Mouse (Mus musculus) neural tube, embryonic 14.5 days (tissue): Measurements from ENCODE around the gene Rnf138rt1. TPM values are rescaled to one million over a fixed set of nuclear protein-coding genes. Genes with fewer than 3 reads are reported as not detected.

Experiments used
- ATAC-seq: fragments of 200-750 bp; cut with Nextera tagmentation; 2 replicates; pipeline ENCODE4 v1.8.0; 2017; ENCODE audit warnings: low read depth, mild to moderate bottlenecking, moderate TSS enrichment, moderate library complexity
- H3K27ac ChIP-seq: fragments of 300-500 bp; sonication (generic); 2 replicates; pipeline ENCODE4 v1.5.1; 2014; ENCODE audit warnings: low read depth, mild to moderate bottlenecking, control low read depth, low read length, moderate library complexity, mixed read lengths
- H3K27me3 ChIP-seq: fragments of 300-500 bp; sonication (generic); 2 replicates; pipeline ENCODE4 v1.6.1; 2014; ENCODE audit warnings: low read length; ENCODE audit not compliant: control insufficient read depth, insufficient read depth
- H3K36me3 ChIP-seq: fragments of 300-500 bp; sonication (generic); 2 replicates; pipeline ENCODE4 v1.6.1; 2014; ENCODE audit warnings: low read length, mixed read lengths; ENCODE audit not compliant: control insufficient read depth, insufficient read depth
- H3K4me1 ChIP-seq: fragments of 300-500 bp; sonication (generic); 2 replicates; pipeline ENCODE4 v1.6.1; 2014; ENCODE audit warnings: low read length; ENCODE audit not compliant: control insufficient read depth, insufficient read depth
- H3K4me2 ChIP-seq: fragments of 300-500 bp; sonication (generic); 2 replicates; pipeline ENCODE4 v1.6.1; 2014; ENCODE audit warnings: mild to moderate bottlenecking, low read depth, low read length, control low read depth
- H3K4me3 ChIP-seq: fragments of 300-500 bp; sonication (generic); 2 replicates; pipeline ENCODE4 v1.5.1; 2014; ENCODE audit warnings: low read depth, low read length, control low read depth, mixed read lengths
- H3K9ac ChIP-seq: fragments of 300-500 bp; sonication (generic); replicated peaks from 2 replicates; pipeline ENCODE4 v1.6.1; 2014; ENCODE audit warnings: low read depth, mild to moderate bottlenecking, control low read depth, low read length, mixed read lengths
- H3K9me3 ChIP-seq: fragments of 300-500 bp; sonication (generic); 2 replicates; pipeline ENCODE4 v1.6.1; 2016; ENCODE audit warnings: low read length; ENCODE audit not compliant: control insufficient read depth
- WGBS: fragments of 180-500 bp; shearing (Covaris S2); extraction: QIAGEN DNeasy Blood & Tissue Kit; methylation state at CpG from one replicate; pipeline ENCODE4 v1.1.7; 2014; 5-methylcytosine and 5-hydroxymethylcytosine counted together
- polyA plus RNA-seq: library from polyadenylated mRNA; unstranded; fragments of >200 nt; fragmentation: Nextera tagmentation; extraction: Ambion mirVana; gene quantifications from 2 replicates; pipeline ENCODE4 v1.2.1, GENCODE M21; 2014

Rnf138rt1 gene
- polyA plus RNA-seq = 3.6 and 6.2 TPM in 2 replicates

DNA sequence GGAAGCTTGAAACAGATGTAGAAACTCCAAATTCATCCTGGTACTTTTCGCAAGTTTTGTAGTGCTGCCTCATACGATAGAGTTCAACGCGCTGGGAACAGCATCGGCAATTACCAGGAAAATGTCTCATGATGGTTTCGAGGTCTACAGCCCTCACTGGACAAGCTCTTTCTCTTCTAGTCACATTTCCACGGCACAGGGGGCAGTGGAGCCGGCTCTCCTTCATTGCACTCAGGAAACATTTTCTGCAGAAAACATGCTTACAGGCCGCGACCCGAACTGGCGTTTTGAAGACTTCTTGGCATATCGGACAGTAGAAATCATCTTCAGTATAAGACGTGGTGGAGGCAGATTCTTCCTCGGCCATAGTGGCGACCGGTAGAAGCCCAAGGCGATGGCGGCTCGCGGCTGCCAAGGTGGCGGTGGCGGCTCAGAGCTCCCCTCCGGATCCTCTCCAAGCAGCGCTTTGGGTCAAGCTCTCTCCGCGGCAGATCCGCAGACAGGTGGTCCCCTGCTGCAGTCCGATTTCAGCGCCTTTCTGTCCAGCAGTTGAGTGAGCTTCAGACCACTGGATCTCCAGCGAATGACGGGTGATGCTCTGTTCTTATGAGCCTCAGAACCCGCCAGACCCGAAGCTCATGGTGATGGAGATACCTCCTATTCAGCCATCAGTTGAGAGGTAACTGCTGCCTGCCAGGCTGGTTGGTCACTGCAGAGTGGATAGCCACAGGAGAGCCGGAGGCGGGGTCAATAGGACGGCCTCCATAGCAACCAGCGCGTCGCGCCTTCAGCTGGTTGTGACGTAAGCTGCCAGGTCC, at the start of gene Rnf138rt1:
Rnf138rt1 (minus strand) TSS at position 713 of the 818 bp plus-strand sequence.
- Histone ChIP-seq H3K4me2 (peak within 1 kb of the TSS; percentile 49), H3K36me3 (no peaks in the 10 kb centered on the region), H3K9ac (peak within 1 kb of the TSS; percentile 41; the same call in 1 of the 2 replicates), H3K27me3 (no peaks in the 10 kb centered on the region), H3K4me3 (peak within 1 kb of the TSS; percentile 32), H3K4me1 (no peaks in the 10 kb centered on the region), H3K27ac (no peak within 1 kb of the TSS), H3K9me3 (no peaks in the 10 kb centered on the region)
- peak; percentile 92 for ATAC-seq
- 22% methylated on average over 42 of the region's 42 CpGs for WGBS

DNA sequence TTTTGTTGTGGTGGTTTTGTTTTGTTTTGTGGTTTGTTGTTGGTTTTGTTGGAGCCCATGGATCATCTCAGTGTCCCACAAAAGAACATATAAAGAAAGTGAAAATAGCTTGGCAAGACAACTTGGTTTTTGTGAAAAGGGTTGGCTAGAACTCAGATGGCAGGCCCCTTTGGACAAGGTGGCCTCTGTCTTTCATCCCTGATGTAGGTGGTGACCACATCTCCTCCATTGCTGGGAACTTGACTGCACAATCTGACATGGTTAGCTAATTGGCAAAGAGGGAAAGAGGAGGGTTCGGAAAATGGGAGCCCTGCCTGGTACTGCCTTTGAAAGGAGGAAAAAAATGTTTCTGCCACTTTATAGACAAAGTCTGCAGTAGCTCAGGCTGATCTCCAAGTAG, 46.1 kb upstream of the Rnf138rt1 start:
- WGBS = 94% methylated on average over 1 of the region's 1 CpGs
- Histone ChIP-seq H3K4me1 (no peaks in the 10 kb centered on the region), H3K36me3 (no peaks in the 10 kb centered on the region), H3K27me3 (no peaks in the 10 kb centered on the region; the same call in 1 of the 2 replicates), H3K4me2 (no peak overlapping the region), H3K9me3 (no peaks in the 10 kb centered on the region), H3K27ac (no peak overlapping the region), H3K4me3 (no peak overlapping the region), H3K9ac (no peak overlapping the region)
- no peak for ATAC-seq

DNA sequence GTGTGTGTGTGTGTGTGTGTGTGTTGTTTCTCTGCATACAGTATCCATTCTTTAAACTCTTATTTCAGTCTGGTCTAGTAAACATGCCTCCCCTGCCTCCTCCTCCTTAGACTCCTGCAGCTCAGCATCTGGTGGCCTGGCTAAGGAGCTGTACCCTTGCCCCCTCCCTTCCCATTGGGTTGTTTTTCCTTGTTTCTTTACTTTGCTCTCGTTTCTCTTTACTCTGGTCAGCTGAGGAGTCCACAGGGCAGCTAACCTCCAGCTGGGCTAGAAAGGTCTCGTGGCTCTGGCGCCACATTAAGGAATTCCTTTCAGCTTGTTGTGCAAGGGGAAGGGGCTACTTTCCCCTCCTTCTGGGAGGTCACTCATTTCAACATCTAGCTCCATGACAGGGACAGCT, 5.2 kb upstream of the Rnf138rt1 start:
- no peak for ATAC-seq
- Histone ChIP-seq H3K27ac (no peak overlapping the region), H3K4me3 (no peak overlapping the region), H3K27me3 (no peaks in the 10 kb centered on the region), H3K4me2 (no peak overlapping the region), H3K9ac (no peak overlapping the region), H3K9me3 (no peaks in the 10 kb centered on the region), H3K36me3 (no peaks in the 10 kb centered on the region), H3K4me1 (no peaks in the 10 kb centered on the region)
- WGBS = 29% methylated on average over 3 of the region's 3 CpGs

DNA sequence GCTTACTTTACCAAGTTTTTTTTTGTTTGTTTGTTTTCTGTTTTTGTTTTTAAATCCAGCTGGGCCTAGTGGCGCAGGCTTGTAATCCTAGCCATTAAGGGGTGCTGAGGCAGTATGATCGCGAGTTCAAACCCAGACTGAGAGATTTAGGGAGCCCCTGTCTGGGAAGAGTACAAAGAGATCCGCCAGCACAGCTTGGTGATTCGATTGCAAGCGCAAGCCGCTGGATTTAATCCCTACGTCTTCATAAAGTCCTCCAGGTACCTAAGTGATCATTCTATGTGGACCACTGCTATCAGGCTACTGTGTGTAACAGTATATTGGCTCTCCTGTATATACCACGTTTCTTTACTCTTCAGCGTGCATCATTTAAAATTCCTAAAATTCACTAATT, 303 bp upstream of the Rnf138rt1 start:
- Histone ChIP-seq H3K27me3 (no peaks in the 10 kb centered on the region), H3K27ac (no peak overlapping the region), H3K9me3 (no peaks in the 10 kb centered on the region), H3K4me3 (peak overlapping the region; percentile 32), H3K4me2 (peak overlapping the region; percentile 49), H3K4me1 (no peaks in the 10 kb centered on the region), H3K36me3 (no peaks in the 10 kb centered on the region), H3K9ac (no peak overlapping the region)
- peak; percentile 58; the same call in 1 of the 2 replicates for ATAC-seq
- WGBS = 29% methylated on average over 10 of the region's 10 CpGs

DNA sequence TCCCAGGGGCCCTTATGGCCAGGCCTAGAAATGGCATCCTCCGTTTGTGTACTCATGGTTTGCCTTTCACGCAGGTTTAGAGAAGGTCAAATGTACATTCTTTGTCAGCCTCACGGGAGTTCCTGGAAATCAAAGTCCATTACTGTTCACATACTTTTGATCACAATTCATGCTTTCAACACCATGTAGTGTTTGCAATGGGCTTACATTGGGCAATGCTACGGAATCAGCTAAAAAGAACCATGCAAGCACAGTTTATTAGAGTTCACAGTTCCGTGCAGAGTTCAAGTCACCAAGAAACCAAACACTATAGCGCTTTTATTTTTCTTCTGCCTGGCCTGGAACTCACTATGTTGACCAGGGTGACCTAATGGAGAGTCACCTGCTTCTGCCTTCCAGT, 15.1 kb downstream of the Rnf138rt1 start:
- WGBS = 85% methylated on average over 6 of the region's 6 CpGs
- Histone ChIP-seq H3K9me3 (no peaks in the 10 kb centered on the region), H3K9ac (no peak overlapping the region), H3K4me3 (no peak overlapping the region), H3K4me1 (no peaks in the 10 kb centered on the region), H3K27me3 (no peaks in the 10 kb centered on the region), H3K36me3 (no peaks in the 10 kb centered on the region), H3K27ac (no peak overlapping the region), H3K4me2 (no peak overlapping the region)
- ATAC-seq = no peak

DNA sequence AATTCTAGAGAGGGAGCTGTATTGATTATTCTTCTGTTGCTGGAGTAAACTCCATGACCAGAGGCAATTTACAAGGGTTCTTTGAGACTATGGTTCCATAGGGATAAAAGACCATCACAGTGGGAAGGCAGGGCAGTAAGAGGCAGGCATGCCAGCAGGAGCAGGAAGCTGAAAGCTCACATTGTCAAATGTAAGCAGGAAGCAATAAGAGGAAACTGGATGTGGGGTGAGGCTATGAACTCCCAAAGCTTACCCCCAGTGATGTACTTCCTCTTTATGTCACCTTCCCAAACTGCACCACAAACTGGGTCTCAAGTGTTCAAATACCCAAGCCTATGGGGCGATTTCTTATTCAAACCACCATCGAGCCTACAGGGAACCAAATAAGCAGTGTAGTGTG, 17.2 kb downstream of the Rnf138rt1 start:
- Histone ChIP-seq H3K4me3 (no peak overlapping the region), H3K27ac (no peak overlapping the region), H3K9ac (no peak overlapping the region), H3K4me2 (no peak overlapping the region), H3K36me3 (no peaks in the 10 kb centered on the region), H3K9me3 (no peaks in the 10 kb centered on the region), H3K27me3 (no peaks in the 10 kb centered on the region), H3K4me1 (no peaks in the 10 kb centered on the region)
- 85% methylated on average over 2 of the region's 2 CpGs for WGBS
- no peak for ATAC-seq

DNA sequence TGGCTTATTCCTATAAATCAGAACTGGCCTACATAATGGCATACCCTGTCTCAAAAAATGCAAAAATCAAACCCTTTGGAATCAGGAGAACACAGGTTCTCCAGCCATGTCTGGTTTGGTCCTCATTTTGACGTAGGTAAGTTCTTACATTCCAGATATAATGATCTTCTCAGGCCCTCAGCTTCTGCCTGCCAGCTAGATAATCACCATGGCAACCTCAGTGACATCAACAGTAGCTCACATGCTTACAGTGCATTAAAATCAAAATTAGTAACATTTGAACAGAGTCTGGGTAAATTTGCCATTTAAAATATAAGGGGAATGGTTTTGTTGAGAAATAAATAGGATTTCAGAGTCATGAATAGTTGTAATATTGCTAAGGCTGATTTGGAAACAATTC, 22.2 kb downstream of the Rnf138rt1 start:
- WGBS = 58% methylated on average over 1 of the region's 1 CpGs
- no peak overlapping the region for H3K9ac ChIP-seq
- no peaks in the 10 kb centered on the region for H3K9me3 ChIP-seq
- ATAC-seq = no peak
- H3K4me1 ChIP-seq = no peaks in the 10 kb centered on the region
- no peak overlapping the region for H3K27ac ChIP-seq
- H3K36me3 ChIP-seq = no peaks in the 10 kb centered on the region
- H3K27me3 ChIP-seq = no peaks in the 10 kb centered on the region
- H3K4me2 ChIP-seq = no peak overlapping the region
- no peak overlapping the region for H3K4me3 ChIP-seq

DNA sequence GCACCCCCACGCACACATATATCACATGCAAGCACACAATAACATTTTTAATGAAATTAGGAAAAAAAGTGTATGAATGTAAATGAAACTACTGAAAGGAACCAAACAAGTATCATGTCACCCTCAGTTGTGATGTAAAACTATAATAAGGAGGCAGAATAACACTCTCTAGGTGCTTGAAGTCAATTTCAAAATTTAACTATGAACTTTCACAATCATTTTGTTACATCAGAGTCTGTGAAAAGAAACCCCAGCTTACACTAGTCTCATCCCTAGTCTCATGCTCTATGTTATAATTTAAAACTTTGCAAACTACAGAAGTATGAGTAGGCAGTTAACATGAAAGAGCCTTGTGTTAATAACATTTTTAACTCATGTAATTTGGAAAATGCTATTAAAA, 27.0 kb downstream of the Rnf138rt1 start:
- Histone ChIP-seq H3K27ac (no peak overlapping the region), H3K4me1 (no peaks in the 10 kb centered on the region), H3K36me3 (no peaks in the 10 kb centered on the region), H3K27me3 (no peaks in the 10 kb centered on the region), H3K4me2 (no peak overlapping the region), H3K4me3 (no peak overlapping the region), H3K9me3 (no peaks in the 10 kb centered on the region), H3K9ac (no peak overlapping the region)
- WGBS = 100% methylated on average over 1 of the region's 1 CpGs
- ATAC-seq = no peak

DNA sequence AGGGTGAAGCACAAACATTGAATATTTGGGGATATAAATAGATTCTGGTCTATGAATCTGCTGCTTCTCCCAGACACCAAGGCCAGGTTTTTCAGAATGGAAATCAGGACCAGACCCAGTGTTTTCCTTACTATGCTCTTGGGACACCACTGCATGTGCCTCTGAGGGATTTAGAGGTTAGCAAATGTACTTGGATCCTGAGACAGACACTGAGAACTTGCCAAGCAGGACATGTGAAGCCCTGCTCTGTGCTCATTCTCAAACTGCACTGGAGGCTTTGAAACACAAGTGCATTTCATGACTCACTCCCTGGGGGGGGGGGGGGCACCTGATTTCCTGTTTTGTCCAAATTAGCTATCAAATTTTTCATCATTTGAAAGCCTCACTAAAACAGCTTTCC, 37.5 kb downstream of the Rnf138rt1 start:
- Histone ChIP-seq H3K9me3 (no peaks in the 10 kb centered on the region), H3K4me1 (no peaks in the 10 kb centered on the region), H3K27me3 (no peaks in the 10 kb centered on the region), H3K9ac (no peak overlapping the region), H3K36me3 (no peaks in the 10 kb centered on the region), H3K27ac (no peak overlapping the region), H3K4me3 (no peak overlapping the region), H3K4me2 (peak overlapping the region; percentile 9; the same call in 1 of the 2 replicates)
- no peak for ATAC-seq
